Mouse (Mus musculus) hindbrain, embryonic 11.5 days (tissue): ENCODE measurements around the gene Lif. TPM values are rescaled to one million over a fixed set of nuclear protein-coding genes. Genes with fewer than 3 reads are reported as not detected.

ENCODE experiments used
- ATAC-seq: fragments of 200-750 bp; cut with Nextera tagmentation; 2 replicates; pipeline ENCODE4 v1.8.0; 2017; ENCODE audit warnings: mild to moderate bottlenecking, moderate TSS enrichment, moderate library complexity; ENCODE audit not compliant: low FRiP score
- DNase-seq: peaks from one replicate; pipeline ENCODE4 v3.0.0-alpha.2; 2015; ENCODE audit warnings: low spot score
- H3K27ac ChIP-seq: fragments of 300-500 bp; sonication (generic); 2 replicates; pipeline ENCODE4 v1.5.1; 2014; ENCODE audit warnings: mild to moderate bottlenecking, low read depth, low read length
- H3K27me3 ChIP-seq: fragments of 300-500 bp; sonication (generic); 2 replicates; pipeline ENCODE4 v1.6.1; 2014; ENCODE audit warnings: mild to moderate bottlenecking, low read length, moderate library complexity, mixed read lengths; ENCODE audit not compliant: control insufficient read depth, insufficient read depth
- H3K36me3 ChIP-seq: fragments of 300-500 bp; sonication (generic); 2 replicates; pipeline ENCODE4 v1.6.1; 2014; ENCODE audit warnings: mild to moderate bottlenecking, low read length, moderate library complexity, mixed read lengths; ENCODE audit not compliant: control insufficient read depth, insufficient read depth
- H3K4me1 ChIP-seq: fragments of 300-500 bp; sonication (generic); replicated peaks from 2 replicates; pipeline ENCODE4 v1.6.1; 2014; ENCODE audit warnings: low read length, mixed read lengths; ENCODE audit not compliant: control insufficient read depth, insufficient read depth
- H3K4me2 ChIP-seq: fragments of 300-500 bp; sonication (generic); replicated peaks from 2 replicates; pipeline ENCODE4 v1.6.1; 2014; ENCODE audit warnings: mild to moderate bottlenecking, low read depth, low read length
- H3K4me3 ChIP-seq: fragments of 300-500 bp; sonication (generic); 2 replicates; pipeline ENCODE4 v1.5.1; 2014; ENCODE audit warnings: low read depth, low read length
- H3K9ac ChIP-seq: fragments of 300-500 bp; sonication (generic); 2 replicates; pipeline ENCODE4 v1.6.1; 2014; ENCODE audit warnings: low read depth, low read length
- H3K9me3 ChIP-seq: fragments of 300-500 bp; sonication (generic); 2 replicates; pipeline ENCODE4 v1.6.1; 2016; ENCODE audit warnings: low read length; ENCODE audit not compliant: control insufficient read depth
- WGBS: fragments of 180-500 bp; shearing (Covaris S2); extraction: QIAGEN DNeasy Blood & Tissue Kit; methylation state at CpG from one replicate; pipeline ENCODE4 v1.1.7; 2014; 5-methylcytosine and 5-hydroxymethylcytosine counted together
- polyA plus RNA-seq: library from polyadenylated mRNA; unstranded; fragments of >200 nt; fragmentation: Nextera tagmentation; extraction: Ambion mirVana; gene quantifications from 2 replicates; pipeline ENCODE4 v1.2.1, GENCODE M21; 2014

The Lif gene
- polyA plus RNA-seq, 1 experiment from 2014 or later = not detected

DNA sequence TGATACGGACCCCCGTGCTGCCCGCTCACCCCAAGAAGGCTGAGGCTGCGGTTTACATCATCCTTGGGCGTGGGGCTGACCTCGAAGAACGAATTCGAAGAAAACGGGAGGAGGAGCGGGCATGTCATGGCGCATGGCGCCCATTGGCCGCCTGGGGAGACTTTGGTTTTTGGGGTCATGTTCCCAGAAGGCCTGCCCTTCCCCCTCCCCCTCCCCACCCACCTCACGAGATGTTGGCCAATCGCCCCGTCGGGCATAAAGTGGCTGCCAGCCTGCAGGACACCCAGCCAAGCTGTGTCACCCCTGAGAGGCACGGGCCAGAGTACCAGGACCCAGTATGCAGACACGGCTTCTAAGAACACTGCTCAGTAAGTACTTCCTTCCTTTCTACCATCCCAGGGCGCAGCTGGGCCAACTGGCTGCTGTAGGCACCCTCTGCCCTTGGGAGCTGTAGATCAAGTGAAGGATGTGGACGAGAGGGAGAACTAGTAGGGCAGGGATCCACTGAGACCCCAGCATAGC, 20.8 kb upstream of the Lif start:
- Histone ChIP-seq H3K9ac (no peak overlapping the region), H3K9me3 (no peaks in the 10 kb centered on the region), H3K4me1 (no peaks in the 10 kb centered on the region), H3K27me3 (no peaks in the 10 kb centered on the region), H3K4me3 (no peak overlapping the region), H3K36me3 (no peaks in the 10 kb centered on the region), H3K27ac (no peak overlapping the region), H3K4me2 (no peak overlapping the region)
- 94% methylated on average over 21 of the region's 21 CpGs for WGBS
- ATAC-seq (no peak), DNase-seq (no peak)

DNA sequence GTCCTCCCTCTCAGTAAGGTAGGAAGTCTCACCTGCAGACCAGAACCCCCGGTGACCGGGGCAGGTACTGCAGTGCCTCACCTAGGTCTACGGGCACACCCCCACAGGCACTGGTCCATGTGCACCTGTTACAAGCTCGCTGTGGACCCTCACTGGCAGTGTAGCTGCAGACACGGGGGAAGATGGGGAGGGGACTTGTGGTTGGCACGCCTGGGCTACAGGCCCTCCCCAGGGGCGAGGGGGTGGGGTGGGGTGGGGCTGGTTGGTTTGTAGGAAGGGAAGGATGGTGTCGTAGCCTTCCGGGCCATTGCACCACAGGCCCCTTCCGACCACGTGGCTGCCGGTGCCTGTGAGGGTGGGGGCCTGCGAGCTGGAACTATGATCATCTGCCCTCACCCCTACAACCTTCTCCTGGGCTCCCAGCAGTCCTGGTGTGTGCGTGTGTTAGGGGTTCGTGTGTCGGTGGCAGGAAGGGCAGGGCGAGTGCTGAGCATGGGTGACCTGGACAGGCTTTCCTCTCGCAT, 19.9 kb upstream of the Lif start:
- Histone ChIP-seq H3K4me2 (no peak overlapping the region), H3K4me3 (no peak overlapping the region), H3K9me3 (no peaks in the 10 kb centered on the region), H3K9ac (no peak overlapping the region), H3K27me3 (no peaks in the 10 kb centered on the region), H3K4me1 (no peaks in the 10 kb centered on the region), H3K27ac (no peak overlapping the region), H3K36me3 (no peaks in the 10 kb centered on the region)
- WGBS = 82% methylated on average over 17 of the region's 18 CpGs
- DNase-seq (no peak), ATAC-seq (no peak)

- DNase-seq (no peak), ATAC-seq (no peak)
- no peak overlapping the region for H3K4me3 ChIP-seq
- 87% methylated on average over 6 of the region's 6 CpGs for WGBS
- no peak overlapping the region for H3K27ac ChIP-seq
- no peaks in the 10 kb centered on the region for H3K9me3 ChIP-seq
- no peaks in the 10 kb centered on the region for H3K27me3 ChIP-seq
- H3K9ac ChIP-seq = no peak overlapping the region
- H3K4me2 ChIP-seq = no peak overlapping the region
- no peaks in the 10 kb centered on the region for H3K4me1 ChIP-seq
- no peaks in the 10 kb centered on the region for H3K36me3 ChIP-seq
Measured at GRCm38 (mm10) chr11:4238167-4238566, 19.2 kb upstream of the Lif start.

DNA sequence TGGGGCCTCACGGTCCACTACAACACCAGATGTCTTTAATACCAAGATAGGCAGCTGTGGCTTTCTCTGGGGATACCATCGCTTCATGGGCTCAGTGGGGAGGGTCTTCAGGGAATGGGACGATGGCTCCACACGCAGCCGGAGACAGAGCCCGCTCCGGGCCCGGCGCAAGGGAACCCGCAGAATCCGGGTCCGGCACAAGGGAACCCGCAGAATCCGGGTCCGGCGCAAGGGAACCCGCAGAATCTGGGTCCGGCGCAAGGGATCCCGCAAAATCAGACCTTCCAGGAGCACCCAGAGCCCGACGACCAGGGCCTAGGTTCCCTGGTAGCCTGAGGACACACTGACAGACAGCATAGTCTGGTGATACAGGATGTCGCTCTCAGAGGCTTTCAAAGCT, 17.7 kb upstream of the Lif start:
- H3K27me3 ChIP-seq = no peaks in the 10 kb centered on the region
- H3K4me3 ChIP-seq = no peak overlapping the region
- H3K36me3 ChIP-seq = no peaks in the 10 kb centered on the region
- WGBS = 90% methylated on average over 23 of the region's 23 CpGs
- H3K9me3 ChIP-seq = no peaks in the 10 kb centered on the region
- H3K4me1 ChIP-seq = no peaks in the 10 kb centered on the region
- ATAC-seq (no peak), DNase-seq (no peak)
- no peak overlapping the region for H3K4me2 ChIP-seq
- no peak overlapping the region for H3K9ac ChIP-seq
- H3K27ac ChIP-seq = no peak overlapping the region

GRCm38 (mm10) chr11:4240151-4240550, 17.2 kb upstream of the Lif start:
- no peak for ATAC-seq
- no peaks in the 10 kb centered on the region for H3K9me3 ChIP-seq
- H3K36me3 ChIP-seq = no peaks in the 10 kb centered on the region
- no peak for DNase-seq
- H3K9ac ChIP-seq = no peak overlapping the region
- no peak overlapping the region for H3K27ac ChIP-seq
- no peaks in the 10 kb centered on the region for H3K27me3 ChIP-seq
- WGBS = 73% methylated on average over 7 of the region's 7 CpGs
- H3K4me1 ChIP-seq = no peaks in the 10 kb centered on the region
- no peak overlapping the region for H3K4me2 ChIP-seq
- H3K4me3 ChIP-seq = no peak overlapping the region

DNA sequence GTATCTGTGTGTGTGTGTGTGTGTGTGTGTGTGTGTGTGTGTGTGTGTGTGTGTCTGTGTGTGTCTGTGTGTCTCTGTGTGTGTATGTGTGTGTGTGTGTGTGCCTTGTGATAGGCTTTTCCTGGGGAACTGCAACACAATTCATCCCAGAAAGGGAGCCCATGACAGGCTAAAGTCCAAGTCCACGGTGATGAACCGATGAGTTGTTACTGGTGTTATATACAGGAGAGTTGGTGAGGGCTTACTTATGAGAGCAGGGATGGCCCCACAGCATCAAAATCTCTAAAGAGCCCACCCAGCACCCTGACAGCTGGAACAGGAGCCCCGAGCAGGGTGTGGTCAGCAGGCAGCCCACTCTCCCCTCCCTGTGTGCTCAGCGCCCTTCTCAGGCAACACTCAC, 16.2 kb upstream of the Lif start:
- no peaks in the 10 kb centered on the region for H3K27me3 ChIP-seq
- no peak overlapping the region for H3K27ac ChIP-seq
- no peak overlapping the region for H3K4me2 ChIP-seq
- WGBS = 86% methylated on average over 4 of the region's 4 CpGs
- H3K4me1 ChIP-seq = no peaks in the 10 kb centered on the region
- no peak for ATAC-seq
- H3K36me3 ChIP-seq = no peaks in the 10 kb centered on the region
- DNase-seq = no peak
- H3K9ac ChIP-seq = no peak overlapping the region
- H3K9me3 ChIP-seq = no peaks in the 10 kb centered on the region
- H3K4me3 ChIP-seq = no peak overlapping the region

GRCm38 (mm10) chr11:4246126-4246525, 11.2 kb upstream of the Lif start:
- no peak overlapping the region for H3K27ac ChIP-seq
- H3K27me3 ChIP-seq = no peaks in the 10 kb centered on the region
- 74% methylated on average over 6 of the region's 6 CpGs for WGBS
- H3K4me2 ChIP-seq = no peak overlapping the region
- H3K9me3 ChIP-seq = no peaks in the 10 kb centered on the region
- ATAC-seq (no peak), DNase-seq (no peak)
- no peaks in the 10 kb centered on the region for H3K36me3 ChIP-seq
- no peaks in the 10 kb centered on the region for H3K4me1 ChIP-seq
- no peak overlapping the region for H3K9ac ChIP-seq
- no peak overlapping the region for H3K4me3 ChIP-seq

DNA sequence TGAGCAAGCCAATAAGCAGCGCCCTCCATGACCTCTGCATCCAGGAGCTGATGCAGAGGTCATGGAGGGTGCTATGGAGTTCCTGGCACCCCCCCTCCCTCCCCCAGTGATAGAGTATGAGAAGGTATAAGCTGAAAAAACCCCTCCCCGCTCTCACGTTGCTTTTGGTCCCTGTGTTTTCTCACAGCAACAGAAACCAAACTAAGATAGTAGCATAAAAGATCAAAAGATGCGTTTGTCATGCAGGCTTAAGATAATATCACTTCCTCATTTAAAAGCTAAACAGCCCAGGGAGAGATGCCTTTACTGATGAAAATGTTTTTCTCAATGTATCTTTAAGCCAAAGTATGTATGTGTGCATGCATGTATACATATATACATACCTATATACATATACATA, 10.7 kb upstream of the Lif start:
- ATAC-seq = no peak
- Histone ChIP-seq H3K27ac (no peak overlapping the region), H3K36me3 (no peaks in the 10 kb centered on the region), H3K27me3 (no peaks in the 10 kb centered on the region), H3K9ac (no peak overlapping the region), H3K4me1 (no peaks in the 10 kb centered on the region), H3K9me3 (no peaks in the 10 kb centered on the region), H3K4me2 (no peak overlapping the region), H3K4me3 (no peak overlapping the region)
- DNase-seq = no peak
- 71% methylated on average over 4 of the region's 4 CpGs for WGBS

DNA sequence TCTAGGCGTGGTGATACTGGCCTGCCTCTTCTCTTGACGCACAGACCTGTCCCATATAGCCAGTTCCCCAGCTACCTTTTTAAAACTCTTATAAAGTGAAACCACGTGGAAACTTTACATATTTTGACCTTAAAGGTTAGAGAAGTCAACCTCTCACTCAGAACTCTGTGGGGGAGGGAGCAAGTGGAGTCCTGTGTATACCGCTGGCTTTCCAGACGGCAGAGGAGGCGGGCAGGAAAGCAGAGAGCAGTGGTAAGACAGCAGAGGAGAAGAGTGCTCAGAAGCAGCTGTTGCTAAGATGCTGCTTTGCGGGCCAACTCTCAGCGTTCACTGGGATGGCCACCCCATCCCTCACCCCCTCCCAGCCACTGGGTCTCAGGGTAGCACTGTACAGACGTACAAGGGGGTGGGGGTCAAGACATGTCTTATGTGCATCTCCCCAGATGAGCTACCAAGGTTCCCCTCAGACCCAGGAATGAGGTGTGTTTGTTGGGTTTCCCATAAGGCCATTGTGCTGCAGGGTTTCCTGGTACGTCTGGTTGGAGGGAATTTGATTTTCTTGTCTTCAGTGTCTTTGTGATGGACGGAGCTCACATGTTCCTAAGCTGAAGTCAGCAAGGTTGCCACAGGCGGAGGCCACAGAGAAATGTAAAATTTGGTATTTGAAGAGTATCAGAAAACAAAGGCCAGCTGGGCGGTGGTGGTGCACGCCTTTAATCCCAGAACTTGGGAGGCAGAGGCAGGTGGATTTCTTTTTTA, 10.0 kb upstream of the Lif start:
- H3K4me1 ChIP-seq = no peaks in the 10 kb centered on the region
- H3K27ac ChIP-seq = no peak overlapping the region
- no peak overlapping the region for H3K4me2 ChIP-seq
- H3K27me3 ChIP-seq = no peaks in the 10 kb centered on the region
- ATAC-seq = no peak
- no peaks in the 10 kb centered on the region for H3K36me3 ChIP-seq
- WGBS = 73% methylated on average over 14 of the region's 14 CpGs
- no peak for DNase-seq
- no peaks in the 10 kb centered on the region for H3K9me3 ChIP-seq
- no peak overlapping the region for H3K9ac ChIP-seq
- H3K4me3 ChIP-seq = no peak overlapping the region
